ENCODE assay signal across 8 mouse cellular contexts in genomic region chr3:117869324-117869715, GRCm38 (mm10). TPM values are rescaled to one million over a fixed set of nuclear protein-coding genes. Genes with fewer than 3 reads are reported as not detected.
DNase-seq lines count a peak whose midpoint lies in the region; ATAC-seq and TF ChIP-seq lines count a peak whose summit lies in the region.

No protein-coding gene starts in this region.

- ATAC-seq in embryonic facial prominence, embryonic 13.5 days (ENCODE audit: insufficient number of reproducible peaks, insufficient read depth, low FRiP score, low TSS enrichment, low read depth): no peak
- ATAC-seq in kidney, embryonic 14.5 days (ENCODE audit: low FRiP score, low TSS enrichment): no peak

- H3K27me3 ChIP-seq in kidney, adult 2 months (replicated peaks; ENCODE audit: control insufficient read depth, insufficient read depth, low read length): no peaks in the 10 kb centered on the region
- H3K27me3 ChIP-seq in embryonic facial prominence, embryonic 13.5 days: no peaks in the 10 kb centered on the region
- no peaks in the 10 kb centered on the region for H3K27me3 ChIP-seq in kidney, embryonic 14.5 days (ENCODE audit: control insufficient read depth, insufficient read depth, low read length)
- H3K27me3 ChIP-seq in myocyte (ENCODE audit: control insufficient read depth, insufficient read depth, insufficient read length): no peaks in the 10 kb centered on the region

- H3ac ChIP-seq in myocyte (ENCODE audit: control insufficient read depth, insufficient read length): peak overlapping the region; percentile 74

- no peaks in the 10 kb centered on the region for H3K9me3 ChIP-seq in embryonic facial prominence, embryonic 13.5 days
- no peaks in the 10 kb centered on the region for H3K9me3 ChIP-seq in kidney, embryonic 14.5 days (ENCODE audit: control insufficient read depth, low read length)

- peaks cover 10% of the 10 kb centered on the region for H3K79me2 ChIP-seq in myocyte (ENCODE audit: control insufficient read depth, insufficient read depth)

- H3K36me3 ChIP-seq in kidney, adult 2 months (ENCODE audit: control insufficient read depth, insufficient read depth, low read length): no peaks in the 10 kb centered on the region
- H3K36me3 ChIP-seq in embryonic facial prominence, embryonic 13.5 days: no peaks in the 10 kb centered on the region
- H3K36me3 ChIP-seq in kidney, embryonic 14.5 days (ENCODE audit: control insufficient read depth, insufficient read depth, low read length): no peaks in the 10 kb centered on the region
- H3K36me3 ChIP-seq in myocyte (ENCODE audit: control insufficient read depth, insufficient read depth): no peaks in the 10 kb centered on the region

- TF ChIP-seq CTCF in kidney, adult 2 months (conservative IDR thresholded peaks at IDR 0.05; ENCODE audit: insufficient read depth, insufficient read length, low read depth, low read length): no peak

- WGBS in kidney, adult 2 months: 1% methylated on average over 2 of the region's 2 CpGs
- 19% methylated on average over 2 of the region's 2 CpGs for WGBS in embryonic facial prominence, embryonic 13.5 days
- WGBS in kidney, embryonic 14.5 days: 16% methylated on average over 2 of the region's 2 CpGs

- H3K4me3 ChIP-seq in kidney, adult 2 months (ENCODE audit: insufficient read depth, low read depth, low read length): peak overlapping the region; percentile 96
- peak overlapping the region; percentile 64 for H3K4me3 ChIP-seq in embryonic facial prominence, embryonic 13.5 days
- H3K4me3 ChIP-seq in kidney, embryonic 14.5 days (ENCODE audit: low read length): peak overlapping the region; percentile 62
- peak overlapping the region; percentile 58 for H3K4me3 ChIP-seq in myocyte

- no peak for TF ChIP-seq POLR2A in kidney, adult 2 months (IDR thresholded peaks at IDR 0.05; ENCODE audit: low read depth, low read length)
- no peak for TF ChIP-seq POLR2A in myocyte (IDR thresholded peaks at IDR 0.05; ENCODE audit: insufficient read length, low read depth)

- peak overlapping the region; percentile 94; the same call in 1 of the 2 replicates for H3K27ac ChIP-seq in kidney, adult 2 months (ENCODE audit: insufficient read depth, low read depth, low read length)
- peak overlapping the region; percentile 85 for H3K27ac ChIP-seq in embryonic facial prominence, embryonic 13.5 days
- peak overlapping the region; percentile 73; the same call in 1 of the 2 replicates for H3K27ac ChIP-seq in kidney, embryonic 14.5 days (ENCODE audit: low read depth, low read length)

- peak overlapping the region; percentile 82 for H3K9ac ChIP-seq in embryonic facial prominence, embryonic 13.5 days
- peak overlapping the region; percentile 68 for H3K9ac ChIP-seq in kidney, embryonic 14.5 days (ENCODE audit: low read depth, low read length)

- peak overlapping the region; percentile 75 for H3K4me2 ChIP-seq in embryonic facial prominence, embryonic 13.5 days
- peak overlapping the region; percentile 70 for H3K4me2 ChIP-seq in kidney, embryonic 14.5 days (replicated peaks; ENCODE audit: low read depth, low read length)
- H3K4me2 ChIP-seq in myocyte (ENCODE audit: low read depth): peak overlapping the region; percentile 90

- peaks cover 18% of the 10 kb centered on the region; the same call in 1 of the 2 replicates for H3K4me1 ChIP-seq in kidney, adult 2 months (ENCODE audit: control insufficient read depth, insufficient read depth, low read length)
- H3K4me1 ChIP-seq in embryonic facial prominence, embryonic 13.5 days: 0 out of 2 replicates have a peak, but pooled peaks cover 7% of the 10 kb centered on the region
- no peaks in the 10 kb centered on the region for H3K4me1 ChIP-seq in kidney, embryonic 14.5 days (ENCODE audit: control insufficient read depth, insufficient read depth, low read length)

- DNase-seq in kidney, adult 2 months: peak; percentile 56
- no peak for DNase-seq in kidney, adult 11 months
- no peak for DNase-seq in urinary bladder, adult 2 months (ENCODE audit: low spot score)
- no peak for DNase-seq in MN1 (ENCODE audit: low spot score)
- DNase-seq in spleen, postnatal 4 days (ENCODE audit: low spot score in 2 of 2): no peak

TF ChIP-seq in myocyte, 11 proteins besides CTCF, POLR2A, EP300 and RAD21:
- no peak for TF ChIP-seq E2F4 (IDR thresholded peaks at IDR 0.05; ENCODE audit: insufficient read depth)
- TF ChIP-seq TCF12 (IDR thresholded peaks at IDR 0.05; ENCODE audit: insufficient read depth, poor library complexity, severe bottlenecking): no peak
- TF ChIP-seq USF1 (IDR thresholded peaks at IDR 0.05; ENCODE audit: low read depth): no peak

RNA-seq across cellular contexts. Expression of gene Snx7, which starts 0.6 kb away (rescaled TPM):
- polyA plus RNA-seq in kidney, adult 2 months (2012; rRNA removed): 53.9 and 59.0 TPM in 2 replicates
- 21.3 and 24.0 TPM in 2 replicates for polyA plus RNA-seq in embryonic facial prominence, embryonic 13.5 days (2015; fragmentation: Nextera tagmentation; extraction: Ambion mirVana)
- polyA plus RNA-seq in kidney, embryonic 14.5 days (2014; fragmentation: Nextera tagmentation; extraction: Ambion mirVana): 35.9 and 47.3 TPM in 2 replicates
- polyA plus RNA-seq in myocyte (2012; fragmentation: generic; extraction: Trizol): 28.3 TPM
- polyA plus RNA-seq in urinary bladder, adult 2 months (2012; rRNA removed): 17.4 and 23.5 TPM in 2 replicates
